Comparison of ENCODE assay signal across 16 mouse cellular contexts in the genomic region with DNA sequence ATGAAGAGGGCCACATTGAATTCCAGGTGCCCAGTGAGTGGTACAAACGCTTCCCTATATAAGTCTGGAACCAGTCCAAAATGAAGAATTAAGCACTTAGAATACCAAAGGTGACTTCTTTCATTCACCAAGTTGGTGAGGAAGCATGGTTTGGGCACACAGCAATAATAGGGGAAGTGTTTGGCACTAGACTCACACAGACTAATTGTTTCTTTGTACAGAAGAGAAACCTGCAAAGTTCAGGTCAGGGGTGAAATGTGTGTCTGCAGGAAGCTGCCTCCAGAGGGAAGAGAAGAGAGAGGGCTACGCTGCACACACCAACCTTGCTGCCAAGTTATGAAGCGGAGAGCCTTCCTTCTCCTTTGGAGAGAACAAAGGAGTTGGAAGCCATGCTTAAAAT. TPM values are rescaled to one million over a fixed set of nuclear protein-coding genes. Genes with fewer than 3 reads are reported as not detected.
A peak's percentile ranks its signal among the peaks of the same experiment; 100 is the strongest.
ATAC-seq lines count a peak whose summit lies in the region.
"Had no signal": no experiment of that assay in that cellular context is flagged by ENCODE, and none has a peak within 500 bp of the region (broad histone marks: within the 10 kb centered on the region; RNA-seq: fewer than 3 reads in every experiment).

No protein-coding gene starts in this region.

- 0 out of 2 replicates have a peak, but pooled peaks have one; percentile 29 for ATAC-seq in common myeloid progenitor, adult 5-6 weeks (replicated peaks; ENCODE audit: low read depth, poor library complexity, severe bottlenecking)
- peak; percentile 46 for ATAC-seq in granulocyte monocyte progenitor cell, adult 5-6 weeks (replicated peaks; ENCODE audit: poor library complexity, severe bottlenecking)
- peak; percentile 25 to 56; a peak in 2 of 4 replicates for ATAC-seq in hematopoietic stem cell, adult 5-6 weeks (replicated peaks in 1 of 2; ENCODE audit: insufficient read depth in 1 of 2, low FRiP score in 2 of 2, low TSS enrichment in 1 of 2, low read depth in 1 of 2, poor library complexity in 2 of 2, severe bottlenecking in 2 of 2)
- peak; percentile 57 for ATAC-seq in megakaryocyte, adult 5-6 weeks (ENCODE audit: poor library complexity, severe bottlenecking)
- peak; percentile 55; the same call in 1 of the 2 replicates for ATAC-seq in megakaryocyte progenitor cell, adult 5-6 weeks (replicated peaks; ENCODE audit: poor library complexity)

RNA-seq across cellular contexts. Expression of gene Glipr1, which starts 26.3 kb away (rescaled TPM):
- 278 and 338 TPM in 2 replicates for total RNA-seq in common myeloid progenitor, adult 5-6 weeks (2017)
- 496 and 560 TPM in 2 replicates for total RNA-seq in granulocyte monocyte progenitor cell, adult 5-6 weeks (2014; fragmentation: Nextera tagmentation)
- 506 and 574 TPM in 2 replicates for total RNA-seq in granulocyte monocyte progenitor cell, adult 5-6 weeks (2017)
- 334 and 380 TPM in 2 replicates for total RNA-seq in hematopoietic stem cell, adult 5-6 weeks (2017)
- 703 and 727 TPM in 2 replicates for total RNA-seq in megakaryocyte, adult 5-6 weeks (2015)
- total RNA-seq in megakaryocyte, adult 5-6 weeks (2017), result 548 and 598 TPM in 2 replicates
- 490 and 618 TPM in 2 replicates for total RNA-seq in megakaryocyte progenitor cell, adult 5-6 weeks (2015)
- 424 and 503 TPM in 2 replicates for total RNA-seq in megakaryocyte progenitor cell, adult 5-6 weeks (2017)

RNA-seq across cellular contexts. Expression of gene Glipr1l1, which starts 31.3 kb away (rescaled TPM):
- not detected in 2 replicates for total RNA-seq in common myeloid progenitor, adult 5-6 weeks (2017)
- not detected in 2 replicates for total RNA-seq in granulocyte monocyte progenitor cell, adult 5-6 weeks (2014; fragmentation: Nextera tagmentation)
- not detected in 2 replicates for total RNA-seq in granulocyte monocyte progenitor cell, adult 5-6 weeks (2017)
- total RNA-seq in hematopoietic stem cell, adult 5-6 weeks (2017), result not detected in 2 replicates
- not detected in 2 replicates for total RNA-seq in megakaryocyte, adult 5-6 weeks (2015)
- total RNA-seq in megakaryocyte, adult 5-6 weeks (2017), result not detected in 2 replicates
- total RNA-seq in megakaryocyte progenitor cell, adult 5-6 weeks (2015), result not detected in 2 replicates
- total RNA-seq in megakaryocyte progenitor cell, adult 5-6 weeks (2017), result not detected in 2 replicates
- total RNA-seq: adrenal gland, adult 18-20 months; adrenal gland, adult 2 months; adrenal gland, adult 8-10 months; adrenal gland, postnatal 10 days; adrenal gland, postnatal 14 days; adrenal gland, postnatal 25 days; adrenal gland, postnatal 36 days; adrenal gland, postnatal 4 days; CH12.LX; ES-E14; MEL had no signal

RNA-seq across cellular contexts. Expression of gene Glipr1l2, which starts 54.5 kb away (rescaled TPM):
- not detected in 2 replicates for total RNA-seq in common myeloid progenitor, adult 5-6 weeks (2017)
- total RNA-seq in granulocyte monocyte progenitor cell, adult 5-6 weeks (2014; fragmentation: Nextera tagmentation), result not detected in 2 replicates
- not detected in 2 replicates for total RNA-seq in granulocyte monocyte progenitor cell, adult 5-6 weeks (2017)
- total RNA-seq in hematopoietic stem cell, adult 5-6 weeks (2017), result not detected in 2 replicates
- total RNA-seq in megakaryocyte, adult 5-6 weeks (2015), result not detected in 2 replicates
- total RNA-seq in megakaryocyte, adult 5-6 weeks (2017), result not detected in 2 replicates
- not detected in 2 replicates for total RNA-seq in megakaryocyte progenitor cell, adult 5-6 weeks (2015)
- total RNA-seq in megakaryocyte progenitor cell, adult 5-6 weeks (2017), result not detected in 2 replicates
- total RNA-seq: adrenal gland, adult 18-20 months; adrenal gland, adult 2 months; adrenal gland, adult 8-10 months; adrenal gland, postnatal 10 days; adrenal gland, postnatal 14 days; adrenal gland, postnatal 25 days; adrenal gland, postnatal 36 days; adrenal gland, postnatal 4 days; CH12.LX; ES-E14; MEL had no signal

RNA-seq across cellular contexts. Expression of gene Krr1, which starts 56.2 kb away (rescaled TPM):
- 49.8 and 51.7 TPM in 2 replicates for total RNA-seq in common myeloid progenitor, adult 5-6 weeks (2017)
- total RNA-seq in granulocyte monocyte progenitor cell, adult 5-6 weeks (2014; fragmentation: Nextera tagmentation), result 58.0 and 60.9 TPM in 2 replicates
- 67.6 and 80.2 TPM in 2 replicates for total RNA-seq in granulocyte monocyte progenitor cell, adult 5-6 weeks (2017)
- total RNA-seq in hematopoietic stem cell, adult 5-6 weeks (2017), result 56.5 and 59.9 TPM in 2 replicates
- total RNA-seq in megakaryocyte, adult 5-6 weeks (2015), result 46.2 and 50.3 TPM in 2 replicates
- 29.0 and 33.3 TPM in 2 replicates for total RNA-seq in megakaryocyte, adult 5-6 weeks (2017)
- total RNA-seq in megakaryocyte progenitor cell, adult 5-6 weeks (2015), result 74.9 and 77.0 TPM in 2 replicates
- 55.8 and 63.2 TPM in 2 replicates for total RNA-seq in megakaryocyte progenitor cell, adult 5-6 weeks (2017)

Comparison
In these comparisons a context has a peak if more than half of its experiments do, and no peak if none do; other contexts are left out.
1. Peak in every context shown above with its lines: ATAC-seq.